Mouse (Mus musculus) limb, embryonic 12.5 days (tissue): Measurements from ENCODE around the gene Map4k3. TPM values are rescaled to one million over a fixed set of nuclear protein-coding genes. Genes with fewer than 3 reads are reported as not detected.

Experiments
- ATAC-seq: fragments of 200-750 bp; cut with Nextera tagmentation; 2 replicates; pipeline ENCODE4 v1.8.0; 2017; ENCODE audit warnings: low read depth, moderate TSS enrichment; ENCODE audit not compliant: insufficient number of reproducible peaks, insufficient read depth, low FRiP score, low TSS enrichment
- H3K27ac ChIP-seq: fragments of 300-500 bp; sonication (generic); 2 replicates; pipeline ENCODE4 v1.5.1; 2016; ENCODE audit warnings: mild to moderate bottlenecking, moderate library complexity
- H3K27me3 ChIP-seq: fragments of 300-500 bp; sonication (generic); 2 replicates; pipeline ENCODE4 v1.6.1; 2016; ENCODE audit warnings: mild to moderate bottlenecking, moderate library complexity
- H3K36me3 ChIP-seq: fragments of 300-500 bp; sonication (generic); 2 replicates; pipeline ENCODE4 v1.6.1; 2016; ENCODE audit warnings: mild to moderate bottlenecking, moderate library complexity
- H3K4me1 ChIP-seq: fragments of 300-500 bp; sonication (generic); replicated peaks from 2 replicates; pipeline ENCODE4 v1.6.1; 2016
- H3K4me2 ChIP-seq: fragments of 300-500 bp; sonication (generic); 2 replicates; pipeline ENCODE4 v1.6.1; 2016; ENCODE audit warnings: mild to moderate bottlenecking, moderate library complexity
- H3K4me3 ChIP-seq: fragments of 300-500 bp; sonication (generic); replicated peaks from 2 replicates; pipeline ENCODE4 v1.5.1; 2016; ENCODE audit warnings: mild to moderate bottlenecking
- H3K9ac ChIP-seq: fragments of 300-500 bp; sonication (generic); replicated peaks from 2 replicates; pipeline ENCODE4 v1.6.1; 2016; ENCODE audit warnings: mild to moderate bottlenecking, moderate library complexity
- H3K9me3 ChIP-seq: fragments of 300-500 bp; sonication (generic); 2 replicates; pipeline ENCODE4 v1.6.1; 2016; ENCODE audit warnings: mild to moderate bottlenecking, moderate library complexity
- WGBS: fragments of 180-500 bp; shearing (Covaris S2); methylation state at CpG from one replicate; pipeline ENCODE4 v1.1.7; 2016; 5-methylcytosine and 5-hydroxymethylcytosine counted together
- polyA plus RNA-seq: library from polyadenylated mRNA; unstranded; fragments of >200 nt; fragmentation: Nextera tagmentation; extraction: Ambion mirVana; gene quantifications from 2 replicates; pipeline ENCODE4 v1.2.1, GENCODE M21; 2016

Gene Map4k3
- polyA plus RNA-seq, 1 experiment from 2014 or later, result 35.8 TPM

DNA sequence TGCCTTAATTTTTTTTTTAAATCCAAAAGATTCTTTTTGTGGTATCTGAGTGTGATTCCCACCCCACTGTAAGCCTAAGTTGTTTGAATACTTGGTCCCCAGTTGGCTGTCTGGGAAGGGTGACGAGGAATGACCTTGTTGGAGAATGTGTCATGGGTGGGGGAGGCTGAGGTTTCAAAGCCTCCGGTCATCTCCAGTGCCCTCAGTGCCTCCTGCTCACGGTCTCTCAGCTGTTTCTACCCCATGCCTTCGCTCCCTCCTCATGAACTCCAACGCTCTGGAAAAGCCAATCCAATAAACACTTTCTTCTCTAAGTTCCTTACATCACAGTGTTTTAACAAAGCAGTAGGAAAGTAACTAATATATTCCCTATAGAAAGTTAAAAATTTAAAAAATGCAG, 45.2 kb downstream of the Map4k3 start:
- no peak overlapping the region for H3K4me3 ChIP-seq
- H3K36me3 ChIP-seq, result peaks cover 11% of the 10 kb centered on the region; the same call in 1 of the 2 replicates
- H3K9me3 ChIP-seq, result no peaks in the 10 kb centered on the region
- H3K9ac ChIP-seq, result no peak overlapping the region
- no peak for ATAC-seq
- no peak overlapping the region for H3K27ac ChIP-seq
- H3K27me3 ChIP-seq, result no peaks in the 10 kb centered on the region
- H3K4me2 ChIP-seq, result no peak overlapping the region
- H3K4me1 ChIP-seq, result peaks cover 5% of the 10 kb centered on the region; the same call in 1 of the 2 replicates
- 83% methylated on average over 5 of the region's 5 CpGs for WGBS

GRCm38 (mm10) chr17:80678190-80678589, 50.1 kb downstream of the Map4k3 start:
- 79% methylated on average over 6 of the region's 6 CpGs for WGBS
- no peak for ATAC-seq
- Histone ChIP-seq H3K9ac (no peak overlapping the region), H3K36me3 (peaks cover 8% of the 10 kb centered on the region; the same call in 1 of the 2 replicates), H3K27me3 (no peaks in the 10 kb centered on the region), H3K4me2 (no peak overlapping the region), H3K27ac (no peak overlapping the region), H3K4me3 (no peak overlapping the region), H3K9me3 (no peaks in the 10 kb centered on the region), H3K4me1 (peaks cover 3% of the 10 kb centered on the region; the same call in 1 of the 2 replicates)

GRCm38 (mm10) chr17:80676859-80677535, 51.3 kb downstream of the Map4k3 start:
- 90% methylated on average over 11 of the region's 11 CpGs for WGBS
- Histone ChIP-seq H3K36me3 (peaks cover 8% of the 10 kb centered on the region; the same call in 1 of the 2 replicates), H3K27me3 (no peaks in the 10 kb centered on the region), H3K4me3 (no peak overlapping the region), H3K27ac (no peak overlapping the region), H3K4me2 (no peak overlapping the region), H3K9ac (no peak overlapping the region), H3K4me1 (no peaks in the 10 kb centered on the region; the same call in 1 of the 2 replicates), H3K9me3 (no peaks in the 10 kb centered on the region)
- no peak for ATAC-seq

GRCm38 (mm10) chr17:80676211-80676610, 52.1 kb downstream of the Map4k3 start:
- H3K4me2 ChIP-seq, result no peak overlapping the region
- peaks cover 8% of the 10 kb centered on the region; the same call in 1 of the 2 replicates for H3K36me3 ChIP-seq
- no peaks in the 10 kb centered on the region for H3K27me3 ChIP-seq
- no peak overlapping the region for H3K27ac ChIP-seq
- no peaks in the 10 kb centered on the region for H3K9me3 ChIP-seq
- H3K9ac ChIP-seq, result no peak overlapping the region
- no peaks in the 10 kb centered on the region for H3K4me1 ChIP-seq
- no peak for ATAC-seq
- H3K4me3 ChIP-seq, result no peak overlapping the region
- WGBS, result 59% methylated on average over 2 of the region's 2 CpGs

- no peak overlapping the region for H3K4me3 ChIP-seq
- ATAC-seq, result no peak
- no peaks in the 10 kb centered on the region for H3K27me3 ChIP-seq
- peaks cover 10% of the 10 kb centered on the region for H3K4me1 ChIP-seq
- H3K9me3 ChIP-seq, result no peaks in the 10 kb centered on the region
- H3K4me2 ChIP-seq, result no peak overlapping the region
- no peak overlapping the region for H3K9ac ChIP-seq
- WGBS, result 85% methylated on average over 1 of the region's 1 CpGs
- H3K27ac ChIP-seq, result no peak overlapping the region
- 0 out of 2 replicates have a peak, but pooled peaks cover 4% of the 10 kb centered on the region for H3K36me3 ChIP-seq
These were observed 57.9 kb downstream of the Map4k3 start for GRCm38 (mm10) chr17:80670395-80670794.

DNA sequence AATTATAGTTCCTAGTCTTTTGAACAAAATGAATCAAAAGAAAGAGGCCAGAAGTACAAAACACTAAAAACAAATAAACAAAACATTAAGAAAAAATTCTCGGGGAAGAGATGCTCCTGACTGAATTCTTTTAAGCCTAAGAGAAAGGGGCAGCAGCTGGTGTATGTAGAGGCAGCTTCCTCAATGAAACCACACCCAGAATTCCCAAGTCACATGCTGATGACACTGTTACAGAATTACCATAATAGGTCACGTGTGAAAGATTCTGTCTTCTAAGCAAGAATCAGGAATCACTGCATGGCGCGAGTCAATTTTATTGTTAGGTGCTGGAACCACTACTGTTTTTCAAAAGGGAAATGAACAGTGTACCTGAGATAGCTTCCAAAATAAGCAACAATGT, 64.7 kb downstream of the Map4k3 start:
- Histone ChIP-seq H3K9me3 (no peaks in the 10 kb centered on the region), H3K9ac (no peak overlapping the region), H3K4me3 (no peak overlapping the region), H3K36me3 (no peaks in the 10 kb centered on the region), H3K27ac (no peak overlapping the region; the same call in 1 of the 2 replicates), H3K27me3 (no peaks in the 10 kb centered on the region), H3K4me2 (no peak overlapping the region), H3K4me1 (peaks cover 36% of the 10 kb centered on the region)
- no peak for ATAC-seq
- WGBS, result 73% methylated on average over 4 of the region's 4 CpGs

DNA sequence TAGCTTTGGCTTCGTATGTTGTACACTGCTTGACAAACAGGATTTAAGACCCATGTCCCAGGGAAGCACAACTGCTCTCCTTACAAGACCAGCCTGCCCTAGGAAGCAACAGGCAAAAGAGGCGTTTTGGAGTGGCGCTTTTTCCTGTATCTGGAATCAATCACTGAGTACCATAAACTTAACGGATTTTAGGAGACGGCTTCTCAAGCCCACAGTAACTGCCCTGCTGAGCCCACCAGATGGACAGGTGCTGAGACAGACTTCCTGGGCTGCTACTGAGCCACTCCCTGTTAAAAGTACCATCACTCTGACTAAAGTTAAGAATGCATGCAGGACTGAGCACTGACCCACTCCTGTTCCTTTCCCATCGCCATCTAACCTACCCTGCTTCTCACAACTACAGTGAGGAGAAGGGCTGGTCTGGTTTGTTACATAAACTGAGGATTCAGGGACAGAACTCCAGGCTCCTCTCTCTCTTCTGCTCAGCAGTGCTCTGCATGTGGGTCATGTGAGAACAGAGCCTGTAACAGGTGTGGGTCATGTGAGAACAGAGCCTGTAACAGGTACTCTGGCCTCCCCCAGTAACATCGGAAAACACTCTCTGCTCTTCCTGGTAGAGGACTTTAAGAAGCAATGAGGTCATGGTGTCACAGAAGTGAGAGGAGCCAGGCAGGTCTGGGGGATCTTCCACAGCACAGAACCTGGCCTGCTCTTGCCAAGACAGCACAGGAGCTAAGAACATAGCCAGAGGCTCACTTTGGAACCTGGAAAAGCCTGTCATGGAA, 65.3 kb downstream of the Map4k3 start:
- Histone ChIP-seq H3K4me1 (peaks cover 34% of the 10 kb centered on the region), H3K27me3 (no peaks in the 10 kb centered on the region), H3K9me3 (no peaks in the 10 kb centered on the region), H3K9ac (no peak overlapping the region), H3K4me2 (no peak overlapping the region), H3K27ac (peak overlapping the region; percentile 53), H3K4me3 (no peak overlapping the region), H3K36me3 (no peaks in the 10 kb centered on the region)
- peak; percentile 63; the same call in 1 of the 2 replicates for ATAC-seq
- WGBS, result 21% methylated on average over 7 of the region's 7 CpGs

GRCm38 (mm10) chr17:80661896-80662295, 66.4 kb downstream of the Map4k3 start:
- no peak overlapping the region for H3K9ac ChIP-seq
- no peak overlapping the region for H3K27ac ChIP-seq
- no peaks in the 10 kb centered on the region for H3K27me3 ChIP-seq
- no peak overlapping the region for H3K4me2 ChIP-seq
- 82% methylated on average over 3 of the region's 3 CpGs for WGBS
- peaks cover 30% of the 10 kb centered on the region for H3K4me1 ChIP-seq
- no peak overlapping the region for H3K4me3 ChIP-seq
- ATAC-seq, result no peak
- H3K9me3 ChIP-seq, result no peaks in the 10 kb centered on the region
- H3K36me3 ChIP-seq, result no peaks in the 10 kb centered on the region

DNA sequence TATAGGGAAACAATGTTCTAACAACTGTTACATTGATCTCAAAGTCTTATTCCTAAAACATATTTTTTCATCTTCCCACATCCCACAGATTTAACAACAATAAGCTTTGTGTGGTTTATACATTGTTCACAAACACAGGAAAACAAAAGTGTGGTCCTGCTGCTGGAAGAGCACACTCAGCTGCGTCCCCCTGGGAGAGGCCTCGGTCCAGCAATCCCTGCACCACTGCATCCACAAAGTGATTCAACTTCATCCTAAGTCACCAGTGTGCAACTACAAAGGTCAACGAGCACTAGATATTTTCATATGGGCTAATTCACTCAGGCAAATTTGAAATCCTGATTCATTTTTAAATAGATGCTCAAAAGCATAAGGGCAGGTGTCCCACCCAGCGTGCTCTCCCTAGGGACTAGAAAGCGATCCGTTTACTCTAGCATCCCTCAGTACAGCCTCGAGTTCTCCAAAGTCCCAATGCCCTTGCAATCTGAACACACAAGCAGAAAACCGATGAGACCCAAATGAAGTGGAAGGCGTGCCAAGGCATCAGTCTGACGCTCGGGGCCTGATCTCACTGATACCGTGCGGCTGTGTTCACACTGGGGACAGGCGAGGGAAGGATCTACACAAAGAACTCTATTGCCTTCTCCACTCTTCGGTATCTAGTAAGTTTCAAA, 67.4 kb downstream of the Map4k3 start:
- H3K4me3 ChIP-seq, result no peak overlapping the region
- WGBS, result 92% methylated on average over 15 of the region's 15 CpGs
- H3K9ac ChIP-seq, result no peak overlapping the region
- H3K36me3 ChIP-seq, result no peaks in the 10 kb centered on the region
- H3K9me3 ChIP-seq, result no peaks in the 10 kb centered on the region
- H3K4me1 ChIP-seq, result peaks cover 30% of the 10 kb centered on the region
- H3K4me2 ChIP-seq, result no peak overlapping the region
- no peak overlapping the region for H3K27ac ChIP-seq
- H3K27me3 ChIP-seq, result no peaks in the 10 kb centered on the region
- no peak for ATAC-seq

DNA sequence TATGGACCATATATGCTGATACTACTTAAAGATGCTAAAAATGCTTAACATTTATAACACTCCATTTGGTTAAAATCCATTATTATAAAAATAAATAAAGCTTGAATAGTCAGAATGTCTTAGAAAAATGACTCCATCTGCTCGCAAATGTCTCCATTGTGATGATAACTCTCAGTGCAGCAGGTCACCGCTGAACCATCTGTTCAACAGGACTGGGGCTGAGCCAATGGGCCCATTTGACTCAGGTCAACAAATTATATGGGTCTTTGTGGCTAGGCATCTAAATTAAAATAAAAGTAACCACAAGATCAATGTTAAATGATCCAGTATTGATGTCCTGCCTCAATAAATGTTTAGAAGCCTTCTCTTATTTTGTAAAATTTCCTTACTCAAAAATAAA, 68.1 kb downstream of the Map4k3 start:
- Histone ChIP-seq H3K27me3 (no peaks in the 10 kb centered on the region), H3K9ac (no peak overlapping the region), H3K4me2 (no peak overlapping the region), H3K27ac (no peak overlapping the region), H3K4me3 (no peak overlapping the region), H3K36me3 (peaks cover 6% of the 10 kb centered on the region; the same call in 1 of the 2 replicates), H3K4me1 (peaks cover 30% of the 10 kb centered on the region), H3K9me3 (no peaks in the 10 kb centered on the region)
- ATAC-seq, result no peak
- whole genome bisulfite sequencing, result 93% methylated on average over 2 of the region's 2 CpGs

GRCm38 (mm10) chr17:80659821-80660220, 68.5 kb downstream of the Map4k3 start:
- Histone ChIP-seq H3K9ac (no peak overlapping the region), H3K9me3 (no peaks in the 10 kb centered on the region), H3K36me3 (peaks cover 10% of the 10 kb centered on the region), H3K4me2 (no peak overlapping the region), H3K4me3 (no peak overlapping the region), H3K27me3 (no peaks in the 10 kb centered on the region), H3K27ac (no peak overlapping the region), H3K4me1 (peaks cover 30% of the 10 kb centered on the region)
- no peak for ATAC-seq
- WGBS, result 90% methylated on average over 5 of the region's 5 CpGs
